Mouse (Mus musculus) brain, embryonic 14.5 days (tissue): ENCODE data around the gene Cfap70. TPM values are rescaled to one million over a fixed set of nuclear protein-coding genes. Genes with fewer than 3 reads are reported as not detected.
A peak's percentile ranks its signal among the peaks of the same experiment; 100 is the strongest.

Experiments used
- DNase-seq: peaks from one replicate; pipeline ENCODE4 v3.0.0-alpha.2; 2011; ENCODE audit warnings: low read depth
- CTCF ChIP-seq: fragments of 200-500 bp; IDR thresholded peaks from 2 replicates; pipeline ENCODE4 v1.5.1; 2012; ENCODE audit warnings: inconsistent platforms, mild to moderate bottlenecking, moderate library complexity, borderline replicate concordance; ENCODE audit not compliant: insufficient read depth, insufficient read length; ENCODE audit errors: extremely low read depth
- POLR2A ChIP-seq: fragments of 200-500 bp; IDR thresholded peaks from 2 replicates; pipeline ENCODE4 v1.6.1; 2012; ENCODE audit warnings: mild to moderate bottlenecking, inconsistent platforms, borderline replicate concordance; ENCODE audit not compliant: poor library complexity, insufficient read depth, insufficient read length, severe bottlenecking; ENCODE audit errors: extremely low read depth
- polyA plus RNA-seq: library from polyadenylated mRNA; depleted of rRNA; stranded (reverse); fragments of >200 nt; gene quantifications from 2 replicates; pipeline ENCODE4 v1.2.3, GENCODE M21; 2012

The Cfap70 gene
- polyA plus RNA-seq, 1 experiment, result 1.2 TPM

- TF ChIP-seq POLR2A, result no peak
- TF ChIP-seq CTCF, result no peak
- DNase-seq, result peak; percentile 3
These were observed 25.4 kb upstream of the Cfap70 start for GRCm38 (mm10) chr14:20477261-20478025.

- DNase-seq, result peak; percentile 5
- TF ChIP-seq CTCF (no peak), POLR2A (no peak)
These were observed 8.2 kb upstream of the Cfap70 start for GRCm38 (mm10) chr14:20460216-20460615.

DNA sequence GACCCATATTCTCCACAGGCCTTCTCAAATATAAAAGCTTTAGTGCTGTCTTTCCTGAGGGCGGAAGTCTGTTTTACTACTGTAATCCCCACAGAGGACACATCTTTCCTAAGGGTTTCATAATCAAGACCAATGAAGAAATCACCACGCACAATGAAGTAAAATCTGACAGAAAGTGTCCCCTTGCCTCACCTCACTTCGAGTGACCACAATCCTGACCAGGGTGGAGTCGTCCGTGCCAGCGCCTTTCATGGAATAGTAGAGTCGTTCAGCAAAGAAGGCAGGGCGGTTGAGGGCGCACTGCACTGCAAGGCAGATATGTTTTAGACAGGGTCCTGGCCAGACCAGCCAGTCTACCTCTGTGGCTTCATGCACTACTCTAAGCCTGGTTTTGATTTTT is 6.4 kb upstream of the Cfap70 start:
- no peak for TF ChIP-seq CTCF
- no peak for TF ChIP-seq POLR2A
- no peak for DNase-seq

- no peak for TF ChIP-seq CTCF
- no peak for TF ChIP-seq POLR2A
- no peak for DNase-seq
These were observed 903 bp upstream of the Cfap70 start for GRCm38 (mm10) chr14:20452929-20453328.

- TF ChIP-seq POLR2A (no peak), CTCF (no peak)
- peak; percentile 74 for DNase-seq
These were observed 724 bp downstream of the Cfap70 start for GRCm38 (mm10) chr14:20451302-20451701.

DNA sequence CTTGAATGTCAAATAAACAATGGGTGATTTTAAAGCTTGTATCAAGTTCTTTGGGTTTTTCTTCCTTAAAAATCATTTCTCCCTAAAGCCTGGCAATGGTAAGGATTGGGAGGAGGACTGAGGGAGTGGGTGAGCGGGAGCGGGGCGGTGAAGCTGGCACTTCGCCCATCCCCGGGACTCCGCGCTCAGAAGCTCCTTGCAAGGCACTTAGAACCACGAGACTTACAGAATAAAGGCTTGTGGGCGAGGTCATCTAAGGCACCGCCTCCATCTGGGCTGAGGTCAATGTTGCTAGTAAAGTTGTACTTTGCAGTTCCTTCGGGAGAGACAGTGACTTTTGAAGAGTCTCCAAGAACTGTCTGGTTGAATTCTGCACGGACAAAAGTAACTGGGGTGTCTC is 4.8 kb downstream of the Cfap70 start:
- no peak for TF ChIP-seq CTCF
- TF ChIP-seq POLR2A, result no peak
- DNase-seq, result peak; percentile 36

- no peak for TF ChIP-seq CTCF
- TF ChIP-seq POLR2A, result no peak
- peak; percentile 5 for DNase-seq
These were observed 9.8 kb downstream of the Cfap70 start for GRCm38 (mm10) chr14:20442252-20442651.

GRCm38 (mm10) chr14:20436976-20437375 is 15.1 kb downstream of the Cfap70 start:
- TF ChIP-seq CTCF (no peak), POLR2A (no peak)
- no peak for DNase-seq

- DNase-seq, result no peak
- TF ChIP-seq CTCF, result no peak
- TF ChIP-seq POLR2A, result no peak
These were observed 19.6 kb downstream of the Cfap70 start for GRCm38 (mm10) chr14:20432420-20432819.

DNA sequence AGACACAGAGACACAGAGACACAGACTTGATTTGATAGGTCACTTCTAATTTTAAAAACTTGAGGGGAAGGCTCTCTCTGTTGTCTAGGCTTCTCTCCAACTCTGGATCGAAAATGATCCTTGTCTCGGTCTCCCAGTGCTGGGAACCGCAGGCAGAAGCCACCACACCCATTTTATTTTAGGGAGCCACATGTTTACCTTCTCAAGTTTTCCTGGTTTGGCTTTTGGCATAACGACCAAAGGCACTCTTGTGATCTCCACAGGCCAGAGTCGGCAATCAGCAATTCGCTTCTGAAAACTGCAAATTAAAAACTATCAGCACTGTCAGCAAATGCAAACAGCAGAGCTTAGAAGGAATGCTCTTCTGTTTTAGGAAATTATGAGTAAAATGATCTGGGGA is 20.3 kb downstream of the Cfap70 start:
- no peak for DNase-seq

DNA sequence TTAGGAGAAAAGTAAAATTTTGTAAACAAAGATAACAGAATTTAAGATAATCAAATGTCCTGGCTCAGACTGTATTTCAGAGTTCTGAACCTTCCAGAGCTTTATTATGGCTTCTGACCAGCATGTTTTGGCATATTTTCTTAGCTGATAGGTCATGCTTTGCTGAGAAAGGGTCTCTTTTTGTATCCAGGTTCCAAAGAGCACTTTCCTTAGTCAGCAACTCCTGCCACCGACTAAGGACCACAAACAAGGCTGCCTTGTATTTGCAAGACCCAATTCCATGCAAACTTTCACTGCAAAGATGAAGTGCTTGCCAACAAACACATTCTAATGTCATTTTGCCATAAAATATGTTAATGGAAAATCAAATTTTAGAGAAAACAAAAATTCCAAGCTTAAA is 22.2 kb downstream of the Cfap70 start:
- no peak for DNase-seq
- TF ChIP-seq CTCF (no peak), POLR2A (no peak)

More for the DNA sequence above, 20.3 kb downstream of the Cfap70 start:
- TF ChIP-seq CTCF, result no peak
- TF ChIP-seq POLR2A, result no peak

- no peak for DNase-seq
- TF ChIP-seq POLR2A, result no peak
- TF ChIP-seq CTCF, result no peak
These were observed 23.4 kb downstream of the Cfap70 start for GRCm38 (mm10) chr14:20428593-20428992.
